Mouse (Mus musculus) limb, embryonic 14.5 days (tissue): Measurements from ENCODE around the gene Mcf2l. TPM values are rescaled to one million over a fixed set of nuclear protein-coding genes. Genes with fewer than 3 reads are reported as not detected.
A peak's percentile ranks its signal among the peaks of the same experiment; 100 is the strongest.

Experiments
- ATAC-seq: fragments of 200-750 bp; cut with Nextera tagmentation; 2 replicates; pipeline ENCODE4 v1.8.0; 2017; ENCODE audit warnings: low read depth, moderate number of reproducible peaks, moderate TSS enrichment; ENCODE audit not compliant: low FRiP score
- DNase-seq: peaks from one replicate; pipeline ENCODE4 v3.0.0-alpha.2; 2015; ENCODE audit warnings: low spot score
- H3K27ac ChIP-seq: fragments of 300-500 bp; sonication (generic); replicated peaks from 2 replicates; pipeline ENCODE4 v1.5.1; 2014; ENCODE audit warnings: low read depth, mild to moderate bottlenecking, low read length, moderate library complexity, mixed read lengths
- H3K27me3 ChIP-seq: fragments of 300-500 bp; sonication (generic); 2 replicates; pipeline ENCODE4 v1.6.1; 2014; ENCODE audit warnings: low read length, mixed read lengths; ENCODE audit not compliant: control insufficient read depth, insufficient read depth
- H3K36me3 ChIP-seq: fragments of 300-500 bp; sonication (generic); 2 replicates; pipeline ENCODE4 v1.6.1; 2014; ENCODE audit warnings: mild to moderate bottlenecking, low read length, moderate library complexity, mixed read lengths; ENCODE audit not compliant: control insufficient read depth, insufficient read depth
- H3K4me1 ChIP-seq: fragments of 300-500 bp; sonication (generic); 2 replicates; pipeline ENCODE4 v1.6.1; 2014; ENCODE audit warnings: antibody characterized with exemption, low read length, mixed read lengths; ENCODE audit not compliant: control insufficient read depth, insufficient read depth
- H3K4me2 ChIP-seq: fragments of 300-500 bp; sonication (generic); replicated peaks from 2 replicates; pipeline ENCODE4 v1.6.1; 2014; ENCODE audit warnings: low read depth, mild to moderate bottlenecking, low read length, moderate library complexity; ENCODE audit not compliant: severe bottlenecking
- H3K4me3 ChIP-seq: fragments of 300-500 bp; sonication (generic); replicated peaks from 2 replicates; pipeline ENCODE4 v1.5.1; 2014; ENCODE audit warnings: low read length
- H3K9ac ChIP-seq: fragments of 300-500 bp; sonication (generic); 2 replicates; pipeline ENCODE4 v1.6.1; 2014; ENCODE audit warnings: mild to moderate bottlenecking, low read depth, low read length, moderate library complexity; ENCODE audit not compliant: severe bottlenecking
- H3K9me3 ChIP-seq: fragments of 300-500 bp; sonication (generic); 2 replicates; pipeline ENCODE4 v1.6.1; 2016; ENCODE audit warnings: low read length; ENCODE audit not compliant: control insufficient read depth
- POLR2A ChIP-seq: fragments of 200-500 bp; IDR thresholded peaks from 2 replicates; pipeline ENCODE4 v1.8.0; 2012; ENCODE audit warnings: inconsistent platforms, mild to moderate bottlenecking, moderate library complexity, borderline replicate concordance; ENCODE audit not compliant: insufficient read depth, insufficient read length; ENCODE audit errors: extremely low read depth
- WGBS: fragments of 180-500 bp; shearing (Covaris S2); extraction: QIAGEN DNeasy Blood & Tissue Kit; methylation state at CpG from one replicate; pipeline ENCODE4 v1.1.7; 2014; 5-methylcytosine and 5-hydroxymethylcytosine counted together
- polyA plus RNA-seq, 2 experiments: library from polyadenylated mRNA; depleted of rRNA in 1 of 2; stranded (reverse) in 1 of 2; unstranded in 1 of 2; fragments of >200 nt; fragmentation: Nextera tagmentation in 1 of 2; extraction: Ambion mirVana in 1 of 2; gene quantifications; 2 replicates each; pipeline versions ENCODE4 v1.2.1 to v1.2.3; 2012 to 2014

Gene Mcf2l
- polyA plus RNA-seq, 2 experiments: 11.5 to 14.9 TPM

DNA sequence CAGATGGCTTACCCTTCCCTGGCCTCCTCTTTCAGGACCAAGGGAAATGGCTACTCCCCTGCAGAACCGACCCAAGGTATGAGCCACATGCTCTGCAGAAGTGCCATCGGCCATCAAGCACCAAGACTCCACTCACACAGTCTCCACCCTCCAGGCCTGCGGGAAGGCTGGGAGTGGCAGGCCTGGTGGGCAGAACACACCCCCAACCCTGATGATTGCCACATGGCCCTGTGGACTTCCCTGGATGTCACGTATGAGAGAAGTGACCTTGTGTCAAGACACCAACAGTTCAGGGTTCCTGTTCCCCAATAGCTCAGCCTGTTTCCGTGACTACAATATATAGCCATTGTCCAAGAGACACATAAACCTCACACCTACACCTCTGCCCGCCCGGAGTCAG lies 163.4 kb downstream of the Mcf2l start, which contains the start of gene F10:
Gene F10 (plus strand): TSS at position 294 of the 400 bp plus-strand sequence.
- no peaks in the 10 kb centered on the region for H3K4me1 ChIP-seq
- no peak within 1 kb of the TSS for H3K27ac ChIP-seq
- no peak for TF ChIP-seq POLR2A
- H3K27me3 ChIP-seq: no peaks in the 10 kb centered on the region
- H3K4me3 ChIP-seq: no peak within 1 kb of the TSS
- DNase-seq: no peak
- H3K4me2 ChIP-seq: no peak within 1 kb of the TSS
- 63% methylated on average over 7 of the region's 7 CpGs for WGBS
- no peak for ATAC-seq
- 0 out of 2 replicates have a peak within 1 kb of the TSS, but pooled peaks have one; percentile 16 for H3K9ac ChIP-seq
- H3K36me3 ChIP-seq: no peaks in the 10 kb centered on the region
- no peaks in the 10 kb centered on the region for H3K9me3 ChIP-seq

DNA sequence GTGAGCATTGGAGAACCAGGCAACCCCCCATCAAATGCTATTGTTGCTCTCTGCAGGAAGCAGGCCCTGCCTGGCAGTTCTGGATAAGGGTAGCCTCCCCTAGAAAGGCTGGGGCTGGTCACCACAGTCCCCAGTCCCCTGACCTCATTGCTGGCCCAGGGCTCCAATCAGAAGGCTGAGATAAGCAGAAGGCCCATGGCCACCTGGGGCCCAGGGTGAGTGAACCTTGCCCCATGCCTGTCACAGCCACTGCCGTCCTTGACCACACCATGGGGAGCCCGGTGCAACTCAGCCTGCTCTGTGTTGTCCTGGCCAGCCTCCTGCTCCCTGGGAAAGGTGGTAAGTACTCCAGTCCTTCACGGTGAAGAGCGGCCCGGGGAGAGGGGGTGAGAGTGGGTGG lies 164.0 kb downstream of the Mcf2l start:
- WGBS: 69% methylated on average over 5 of the region's 5 CpGs
- Histone ChIP-seq H3K4me3 (no peak overlapping the region), H3K4me2 (no peak overlapping the region), H3K36me3 (no peaks in the 10 kb centered on the region), H3K9me3 (no peaks in the 10 kb centered on the region), H3K27ac (no peak overlapping the region), H3K9ac (0 out of 2 replicates have a peak overlapping the region, but pooled peaks have one; percentile 16), H3K4me1 (no peaks in the 10 kb centered on the region), H3K27me3 (no peaks in the 10 kb centered on the region)
- TF ChIP-seq POLR2A: no peak
- ATAC-seq (no peak), DNase-seq (no peak)

DNA sequence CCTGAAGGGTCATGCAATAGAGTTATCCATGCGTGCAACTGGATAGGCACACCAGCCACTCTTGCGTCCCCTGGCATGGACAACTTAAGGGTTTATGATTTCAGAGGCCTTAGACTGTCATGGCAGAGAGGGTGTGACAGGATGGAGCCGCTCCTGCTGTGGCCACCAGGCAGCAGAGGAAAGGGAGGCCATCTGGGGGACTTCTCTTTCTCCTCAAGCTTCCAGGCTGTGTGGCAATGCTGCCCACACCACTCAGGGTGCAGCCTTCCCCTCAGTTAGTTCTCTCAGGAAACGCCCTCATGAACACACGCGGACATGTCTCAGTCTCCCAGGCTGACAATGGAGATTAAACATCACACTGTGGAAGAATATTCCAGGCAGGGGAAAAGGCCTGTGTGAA lies 165.4 kb downstream of the Mcf2l start:
- Histone ChIP-seq H3K27me3 (no peaks in the 10 kb centered on the region), H3K4me2 (no peak overlapping the region), H3K4me1 (no peaks in the 10 kb centered on the region), H3K36me3 (no peaks in the 10 kb centered on the region), H3K4me3 (no peak overlapping the region), H3K27ac (no peak overlapping the region), H3K9me3 (no peaks in the 10 kb centered on the region), H3K9ac (no peak overlapping the region)
- no peak for TF ChIP-seq POLR2A
- 87% methylated on average over 6 of the region's 6 CpGs for WGBS
- DNase-seq (no peak), ATAC-seq (no peak)

DNA sequence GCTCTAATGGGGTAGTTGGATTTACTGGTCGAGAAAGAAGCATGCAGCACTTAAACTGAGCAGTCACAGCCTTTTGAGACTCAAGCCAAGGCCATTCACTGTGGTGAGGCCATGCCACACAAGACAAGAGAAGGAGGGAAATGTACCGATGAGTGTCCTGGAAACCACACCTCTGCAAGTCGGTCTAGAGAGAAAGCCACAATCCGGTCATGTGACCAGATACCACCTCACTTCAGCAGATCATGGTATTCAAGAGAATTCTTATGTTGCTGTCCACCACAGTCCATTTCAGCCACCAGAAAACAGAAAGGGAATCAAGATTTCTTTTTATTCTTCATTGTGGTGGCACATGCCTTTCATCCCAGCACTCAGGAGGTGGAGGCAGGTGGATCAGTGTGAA lies 167.9 kb downstream of the Mcf2l start:
- 87% methylated on average over 4 of the region's 4 CpGs for WGBS

DNA sequence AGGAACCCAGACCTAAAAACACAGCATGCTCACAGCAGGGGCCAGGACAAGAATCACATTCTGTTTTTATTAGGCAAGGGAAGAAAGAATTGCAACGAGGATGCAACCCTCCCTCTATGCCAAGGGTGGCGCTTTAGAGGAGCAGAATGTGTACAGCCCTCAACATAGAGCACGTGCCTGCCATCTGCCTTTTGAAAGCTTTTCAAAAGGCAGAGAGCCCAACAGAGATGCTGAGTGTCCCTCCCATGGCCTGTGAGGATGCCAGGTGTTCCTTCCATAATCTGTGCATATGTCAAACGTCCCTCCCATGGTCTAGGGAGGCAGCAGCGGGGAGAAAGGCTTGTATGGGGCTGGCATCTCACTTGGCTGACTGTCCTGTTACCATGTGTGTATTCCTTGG lies 174.0 kb downstream of the Mcf2l start:
- ATAC-seq (no peak), DNase-seq (no peak)
- Histone ChIP-seq H3K4me1 (no peaks in the 10 kb centered on the region), H3K27me3 (no peaks in the 10 kb centered on the region), H3K9me3 (no peaks in the 10 kb centered on the region), H3K4me3 (no peak overlapping the region), H3K4me2 (no peak overlapping the region), H3K9ac (no peak overlapping the region), H3K36me3 (no peaks in the 10 kb centered on the region), H3K27ac (no peak overlapping the region)
- no peak for TF ChIP-seq POLR2A
- WGBS: 51% methylated on average over 5 of the region's 5 CpGs

More for the DNA sequence above, 167.9 kb downstream of the Mcf2l start:
- no peaks in the 10 kb centered on the region for H3K9me3 ChIP-seq
- no peaks in the 10 kb centered on the region for H3K36me3 ChIP-seq
- H3K27me3 ChIP-seq: no peaks in the 10 kb centered on the region
- H3K4me1 ChIP-seq: no peaks in the 10 kb centered on the region
- ATAC-seq (no peak), DNase-seq (no peak)
- no peak overlapping the region for H3K4me3 ChIP-seq
- no peak overlapping the region for H3K4me2 ChIP-seq
- TF ChIP-seq POLR2A: no peak
- H3K9ac ChIP-seq: no peak overlapping the region
- no peak overlapping the region for H3K27ac ChIP-seq

DNA sequence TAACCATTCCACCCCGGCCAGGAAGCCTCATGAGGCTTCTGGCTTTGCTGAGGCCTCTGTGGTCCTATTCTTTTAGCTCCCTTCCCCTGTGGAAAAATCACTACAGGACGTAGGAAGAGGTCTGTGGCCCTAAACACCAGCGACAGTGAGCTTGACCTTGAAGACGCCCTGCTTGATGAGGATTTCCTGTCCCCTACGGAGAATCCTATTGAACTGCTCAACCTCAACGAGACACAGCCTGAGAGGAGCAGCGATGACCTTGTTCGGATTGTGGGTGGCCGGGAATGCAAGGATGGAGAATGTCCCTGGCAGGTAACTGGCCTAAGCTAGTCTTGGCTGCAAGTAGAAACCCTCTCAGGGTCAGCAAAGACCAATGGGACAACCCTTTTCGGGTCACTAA lies 176.9 kb downstream of the Mcf2l start:
- Histone ChIP-seq H3K36me3 (no peaks in the 10 kb centered on the region), H3K9ac (no peak overlapping the region), H3K4me1 (no peaks in the 10 kb centered on the region), H3K4me2 (no peak overlapping the region), H3K4me3 (no peak overlapping the region), H3K27me3 (no peaks in the 10 kb centered on the region), H3K27ac (no peak overlapping the region), H3K9me3 (no peaks in the 10 kb centered on the region)
- ATAC-seq (no peak), DNase-seq (no peak)
- WGBS: 87% methylated on average over 10 of the region's 10 CpGs
- TF ChIP-seq POLR2A: no peak
